Mouse (Mus musculus) retina, adult 2 months (tissue): ENCODE results near the gene Lnp1.
"Not testable (repeated sequence)": the region's sequence is repeated elsewhere in the genome, so short reads cannot be mapped to it uniquely, and the experiment has no call there.

Experiments
- DNase-seq: peaks from one replicate; pipeline ENCODE4 v3.0.0-alpha.2; 2012; ENCODE audit warnings: low read depth, low spot score

Lnp1 gene

GRCm38 (mm10) chr16:56928023-56928422 is at the start of gene Lnp1:
Lnp1 (minus strand) TSS chr16:56928061.
- DNase-seq: peak; percentile 36

GRCm38 (mm10) chr16:56974646-56975045 is 46.8 kb upstream of the Lnp1 start:
- no peak for DNase-seq

DNA sequence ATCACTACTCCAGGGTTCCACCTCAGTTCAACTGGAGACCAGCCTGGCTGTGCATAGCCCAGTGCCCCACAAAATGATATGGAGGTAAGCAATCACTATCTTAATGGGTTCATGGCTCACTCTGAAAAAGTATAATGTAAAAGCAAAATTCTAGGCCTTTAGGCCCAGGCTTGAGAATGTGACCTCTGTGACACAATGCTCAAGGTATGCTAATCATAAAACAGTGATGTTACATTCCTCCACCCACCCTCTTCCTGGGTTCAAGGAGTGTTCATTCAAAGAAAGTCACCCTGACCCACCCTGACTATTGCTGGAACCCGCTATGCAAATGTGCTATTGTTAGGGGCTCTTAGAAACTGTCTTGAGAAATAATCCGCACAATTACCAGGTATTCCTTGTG is 30.4 kb upstream of the Lnp1 start:
- not testable (repeated sequence) for DNase-seq

- DNase-seq: no peak
Measured at GRCm38 (mm10) chr16:56949085-56949484, 21.2 kb upstream of the Lnp1 start.

DNA sequence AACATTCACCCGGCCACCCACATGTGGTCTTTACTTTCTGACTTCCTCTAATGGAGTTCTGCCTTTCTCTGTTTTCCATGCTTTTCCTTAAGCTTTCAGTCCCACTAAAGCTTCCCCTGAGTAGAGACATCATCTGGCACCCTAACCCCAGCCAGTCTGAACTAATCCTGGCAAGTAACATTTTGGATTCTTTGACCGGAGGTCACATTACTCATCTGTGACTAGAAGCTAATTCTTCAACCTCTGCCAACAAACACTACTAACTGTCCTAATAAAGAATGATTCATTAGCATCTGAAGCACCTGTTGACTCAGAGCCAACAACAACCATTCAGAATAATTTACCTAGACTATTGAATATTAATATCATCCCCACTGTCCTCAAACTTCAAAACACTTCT is 14.5 kb upstream of the Lnp1 start:
- no peak for DNase-seq

DNA sequence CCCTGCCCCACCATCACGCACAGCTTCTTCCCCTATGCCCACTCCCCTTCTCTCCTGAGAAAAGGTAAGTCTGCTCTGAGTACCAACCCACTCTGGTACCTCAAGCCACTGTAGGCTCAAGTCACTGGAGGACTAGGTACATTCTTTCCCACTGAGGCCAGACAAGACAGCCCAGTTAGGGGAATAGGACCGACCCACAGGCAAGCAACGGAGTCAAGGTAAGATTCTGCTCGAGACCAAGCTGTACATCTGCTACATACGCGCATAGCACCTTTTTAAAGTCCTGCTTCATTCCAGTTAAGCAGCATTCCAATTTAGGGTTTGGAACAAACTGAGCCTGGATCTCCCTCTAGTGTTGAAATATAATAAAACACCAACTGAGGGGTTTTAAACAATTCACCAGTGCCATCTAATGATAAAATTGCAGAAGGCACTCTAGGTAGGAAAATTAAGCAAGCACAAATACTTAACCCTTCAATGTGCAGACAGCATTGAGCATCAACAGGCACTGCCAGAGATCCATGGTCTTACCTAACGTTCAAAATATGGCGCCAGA is 7.7 kb downstream of the Lnp1 start:
- peak; percentile 38 for DNase-seq

GRCm38 (mm10) chr16:56917230-56917629 is 10.6 kb downstream of the Lnp1 start:
- no peak for DNase-seq

DNA sequence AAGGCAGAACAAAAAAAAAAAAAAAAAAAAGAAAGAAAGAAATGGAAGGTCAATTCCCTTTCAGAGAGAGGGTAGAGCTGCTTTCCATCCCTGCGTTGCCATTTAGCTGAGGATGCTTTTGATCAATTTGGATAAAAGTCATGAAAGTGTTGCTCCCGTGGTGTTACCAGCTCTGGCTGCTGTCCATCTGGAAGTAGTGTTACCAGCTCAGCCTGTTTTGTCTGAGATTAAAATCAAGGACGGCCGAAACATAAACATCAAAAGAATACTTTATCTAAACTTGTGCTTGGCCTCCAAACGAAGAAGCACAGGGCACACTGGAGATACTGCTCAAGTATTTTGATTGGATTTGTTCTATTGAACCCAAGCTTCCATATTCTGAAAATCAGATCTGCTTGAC is 18.9 kb downstream of the Lnp1 start:
- DNase-seq: no peak

GRCm38 (mm10) chr16:56902206-56902605 is 25.7 kb downstream of the Lnp1 start:
- DNase-seq: not testable (repeated sequence)

GRCm38 (mm10) chr16:56891583-56891982 is 36.3 kb downstream of the Lnp1 start:
- DNase-seq: no peak

DNA sequence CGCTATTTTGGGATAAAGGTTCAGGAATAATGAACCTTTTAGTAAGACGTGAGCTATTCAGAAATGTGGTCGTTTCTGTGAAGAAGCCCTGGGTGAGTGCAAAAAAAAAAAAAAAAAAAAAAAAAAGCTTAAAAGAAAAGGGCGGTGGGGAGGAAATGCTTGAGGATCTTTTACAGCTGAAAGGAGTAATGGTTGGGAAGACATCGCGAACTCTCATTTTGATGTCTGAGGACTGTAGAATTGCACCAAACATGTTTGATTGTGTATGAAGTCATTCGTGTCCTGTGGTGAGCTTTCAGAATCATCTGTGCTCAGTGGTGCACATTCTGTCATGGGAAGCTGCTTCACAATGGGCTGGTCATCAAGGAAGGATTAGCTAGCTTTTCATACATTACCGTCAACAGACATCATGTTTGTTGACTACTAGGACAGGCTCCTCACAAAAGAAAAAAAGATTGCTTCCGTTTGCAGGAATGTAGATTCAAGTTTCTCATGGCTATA is 41.2 kb downstream of the Lnp1 start:
- DNase-seq: no peak

DNA sequence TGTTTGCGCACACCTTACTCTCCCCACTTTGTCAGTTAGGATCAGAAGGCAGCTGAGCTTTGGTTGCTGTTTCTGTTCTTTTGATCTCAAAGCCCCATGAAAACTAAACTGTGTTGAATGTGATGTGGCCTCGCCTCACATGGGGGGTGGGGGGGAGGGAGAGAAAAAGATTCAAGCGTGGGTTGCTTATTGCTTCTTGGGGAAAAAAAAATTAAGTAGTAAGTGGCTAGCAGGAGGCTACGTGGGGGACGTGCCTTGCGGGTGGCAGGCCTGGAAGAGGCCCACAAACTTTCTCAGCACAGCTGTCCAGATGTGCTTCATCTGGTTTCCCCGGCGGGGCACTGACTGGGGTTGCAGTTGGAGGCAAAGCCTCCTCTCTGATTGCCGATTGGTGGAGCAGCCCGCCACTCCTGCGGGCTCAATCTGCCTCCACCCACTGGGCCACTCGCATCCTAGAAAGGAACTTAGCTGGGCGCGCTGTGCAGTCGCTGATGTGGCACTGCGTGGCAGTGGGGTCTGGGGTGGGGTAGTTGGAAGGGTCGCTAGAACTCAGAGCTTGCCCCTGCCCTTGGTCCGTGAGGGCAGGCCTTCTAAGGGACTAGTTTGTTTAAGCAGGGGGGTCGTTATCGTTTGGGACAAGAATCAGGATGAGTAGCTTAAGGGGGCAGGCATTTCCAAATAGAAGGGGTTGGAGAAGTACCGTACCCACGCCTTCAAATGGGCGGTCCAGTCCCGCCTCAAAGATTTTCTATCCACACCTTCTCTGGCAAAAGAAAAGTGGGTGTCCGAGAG is 41.8 kb downstream of the Lnp1 start, which contains the start of gene Tmem45a:
Tmem45a (minus strand) TSS at position 343 of the 792 bp plus-strand sequence.
- no peak for DNase-seq

GRCm38 (mm10) chr16:56884811-56885210 is 43.0 kb downstream of the Lnp1 start:
- DNase-seq: no peak

GRCm38 (mm10) chr16:56873410-56873809 is 54.5 kb downstream of the Lnp1 start:
- DNase-seq: no peak

- no peak for DNase-seq
Measured at GRCm38 (mm10) chr16:56870458-56870857, 57.4 kb downstream of the Lnp1 start.

DNA sequence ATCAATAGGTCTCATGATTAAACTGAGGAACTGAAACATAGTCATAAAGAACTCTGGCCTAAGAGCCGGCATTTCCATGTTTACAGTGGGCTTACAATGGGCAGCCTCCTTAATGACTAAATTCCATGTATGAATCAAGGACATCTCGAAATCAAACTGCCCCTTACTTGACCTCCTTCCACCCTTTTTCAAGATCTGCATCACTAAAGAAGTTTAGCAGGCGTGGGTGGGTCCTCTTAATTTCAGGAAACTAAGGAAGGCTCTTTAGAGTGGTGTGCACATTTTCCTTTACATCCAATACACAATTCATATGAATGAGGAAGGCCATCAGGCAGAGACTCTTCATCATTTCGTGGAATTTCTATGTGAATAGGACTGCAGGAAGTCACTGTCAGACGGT is 59.5 kb downstream of the Lnp1 start:
- no peak for DNase-seq

GRCm38 (mm10) chr16:56867591-56867990 is 60.3 kb downstream of the Lnp1 start:
- DNase-seq: no peak
